Mouse (Mus musculus): ENCODE measurements around the gene Rnf39.

DNA sequence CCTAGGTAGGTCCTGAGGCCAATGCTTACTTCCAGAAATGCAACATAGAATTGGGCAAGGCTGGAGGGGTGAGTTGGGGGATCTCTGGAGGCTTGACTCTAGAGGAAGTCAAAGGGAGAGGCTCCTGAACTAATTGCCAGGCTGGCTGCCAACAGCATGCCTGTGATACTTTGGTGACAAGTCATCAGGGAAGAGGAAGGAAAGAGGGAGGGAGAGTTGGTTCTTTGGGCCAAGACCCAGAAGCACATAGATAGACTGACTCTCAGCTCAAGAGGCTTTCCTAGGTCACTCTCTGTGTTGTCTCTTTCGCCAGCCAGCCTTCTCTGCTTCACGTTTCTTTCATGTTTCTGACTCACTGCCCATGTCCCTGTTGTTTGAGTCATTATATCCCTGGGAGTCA lies 10.9 kb upstream of the Rnf39 start:
- no peak for TF ChIP-seq CTCF (IDR thresholded peaks at IDR 0.05; ENCODE audit: low read depth, low read length)
- no peak for TF ChIP-seq POLR2A (IDR thresholded peaks at IDR 0.05; ENCODE audit: borderline replicate concordance, low read depth, low read length)
